Mouse (Mus musculus): Measurements from ENCODE around the gene Tmem35b. TPM values are rescaled to one million over a fixed set of nuclear protein-coding genes. Genes with fewer than 3 reads are reported as not detected.
"Not testable (repeated sequence)": the region's sequence is repeated elsewhere in the genome, so short reads cannot be mapped to it uniquely, and the experiment has no call there.

Gene Tmem35b
- polyA plus RNA-seq (2014; fragmentation: Nextera tagmentation; extraction: Ambion mirVana): 12.0 and 13.0 TPM in 2 replicates

- no peaks in the 10 kb centered on the region for H3K27me3 ChIP-seq (replicated peaks; ENCODE audit: control insufficient read depth, insufficient read depth, low read length)
- no peak within 1 kb of the TSS for H3K4me2 ChIP-seq (ENCODE audit: low read length)
- H3K4me3 ChIP-seq (ENCODE audit: low read depth, low read length): no peak within 1 kb of the TSS
- ATAC-seq (no peak), DNase-seq (ENCODE audit: low spot score) (no peak)
- H3K4me1 ChIP-seq (ENCODE audit: control insufficient read depth, insufficient read depth, low read length): peaks cover 8% of the 10 kb centered on the region; the same call in 1 of the 2 replicates
- H3K9me3 ChIP-seq (replicated peaks; ENCODE audit: control insufficient read depth, low read length): no peaks in the 10 kb centered on the region
- no peak within 1 kb of the TSS for H3K27ac ChIP-seq (ENCODE audit: low read depth, low read length)
- WGBS: 94% methylated on average over 5 of the region's 5 CpGs
- peaks cover 13% of the 10 kb centered on the region for H3K36me3 ChIP-seq (ENCODE audit: control insufficient read depth, insufficient read depth, low read length)
- H3K9ac ChIP-seq (ENCODE audit: low read length): no peak within 1 kb of the TSS
These were observed at the start of gene Tmem35b for GRCm38 (mm10) chr4:127123391-127123790. Gene Tmem35b, plus strand, starts transcription at chr4:127123691.

GRCm38 (mm10) chr4:127074915-127075314 lies 48.6 kb upstream of the Tmem35b start:
- Histone ChIP-seq H3K9me3 (replicated peaks; ENCODE audit: control insufficient read depth, low read length) (no peaks in the 10 kb centered on the region), H3K4me3 (ENCODE audit: low read depth, low read length) (no peak overlapping the region), H3K27me3 (replicated peaks; ENCODE audit: control insufficient read depth, insufficient read depth, low read length) (no peaks in the 10 kb centered on the region), H3K4me2 (ENCODE audit: low read length) (no peak overlapping the region), H3K36me3 (ENCODE audit: control insufficient read depth, insufficient read depth, low read length) (no peaks in the 10 kb centered on the region), H3K9ac (ENCODE audit: low read length) (no peak overlapping the region), H3K4me1 (ENCODE audit: control insufficient read depth, insufficient read depth, low read length) (peaks cover 4% of the 10 kb centered on the region), H3K27ac (ENCODE audit: low read depth, low read length) (no peak overlapping the region)
- ATAC-seq (no peak), DNase-seq (ENCODE audit: low spot score) (no peak)
- 60% methylated on average over 1 of the region's 1 CpGs for WGBS

- peak; percentile 98 for ATAC-seq
- WGBS: under 1% methylated on average over 46 of the region's 46 CpGs
These were observed 46.5 kb upstream of the Tmem35b start, which contains the start of gene Zmym6 for GRCm38 (mm10) chr4:127076875-127077548. Gene Zmym6, plus strand, starts transcription at chr4:127077383.

GRCm38 (mm10) chr4:127080806-127081205 lies 42.7 kb upstream of the Tmem35b start:
- 29% methylated on average over 1 of the region's 1 CpGs for WGBS
- Histone ChIP-seq H3K4me2 (ENCODE audit: low read length) (no peak overlapping the region), H3K36me3 (ENCODE audit: control insufficient read depth, insufficient read depth, low read length) (no peaks in the 10 kb centered on the region), H3K4me1 (ENCODE audit: control insufficient read depth, insufficient read depth, low read length) (peaks cover 4% of the 10 kb centered on the region), H3K4me3 (ENCODE audit: low read depth, low read length) (no peak overlapping the region), H3K27me3 (replicated peaks; ENCODE audit: control insufficient read depth, insufficient read depth, low read length) (no peaks in the 10 kb centered on the region), H3K9me3 (replicated peaks; ENCODE audit: control insufficient read depth, low read length) (no peaks in the 10 kb centered on the region), H3K27ac (ENCODE audit: low read depth, low read length) (no peak overlapping the region), H3K9ac (ENCODE audit: low read length) (no peak overlapping the region)
- ATAC-seq (no peak), DNase-seq (ENCODE audit: low spot score) (no peak)

More at GRCm38 (mm10) chr4:127076875-127077548, 46.5 kb upstream of the Tmem35b start, which contains the start of gene Zmym6:
- Histone ChIP-seq H3K4me3 (ENCODE audit: low read depth, low read length) (peak within 1 kb of the TSS; percentile 59), H3K4me1 (ENCODE audit: control insufficient read depth, insufficient read depth, low read length) (peaks cover 4% of the 10 kb centered on the region), H3K36me3 (ENCODE audit: control insufficient read depth, insufficient read depth, low read length) (no peaks in the 10 kb centered on the region), H3K4me2 (ENCODE audit: low read length) (peak within 1 kb of the TSS; percentile 79), H3K9ac (ENCODE audit: low read length) (peak within 1 kb of the TSS; percentile 73), H3K27ac (ENCODE audit: low read depth, low read length) (peak within 1 kb of the TSS; percentile 89), H3K27me3 (replicated peaks; ENCODE audit: control insufficient read depth, insufficient read depth, low read length) (no peaks in the 10 kb centered on the region), H3K9me3 (replicated peaks; ENCODE audit: control insufficient read depth, low read length) (no peaks in the 10 kb centered on the region)
- DNase-seq (ENCODE audit: low spot score): peak; percentile 99

GRCm38 (mm10) chr4:127083131-127083530 lies 40.4 kb upstream of the Tmem35b start:
- Histone ChIP-seq H3K27me3 (replicated peaks; ENCODE audit: control insufficient read depth, insufficient read depth, low read length) (no peaks in the 10 kb centered on the region), H3K27ac (ENCODE audit: low read depth, low read length) (no peak overlapping the region), H3K36me3 (ENCODE audit: control insufficient read depth, insufficient read depth, low read length) (peaks cover 3% of the 10 kb centered on the region; the same call in 1 of the 2 replicates), H3K4me3 (ENCODE audit: low read depth, low read length) (no peak overlapping the region), H3K9me3 (replicated peaks; ENCODE audit: control insufficient read depth, low read length) (no peaks in the 10 kb centered on the region), H3K9ac (ENCODE audit: low read length) (no peak overlapping the region), H3K4me2 (ENCODE audit: low read length) (no peak overlapping the region), H3K4me1 (ENCODE audit: control insufficient read depth, insufficient read depth, low read length) (peaks cover under 1% of the 10 kb centered on the region)
- DNase-seq (ENCODE audit: low spot score) (no peak), ATAC-seq (no peak)
- WGBS: 89% methylated on average over 2 of the region's 2 CpGs

- H3K4me1 ChIP-seq (ENCODE audit: control insufficient read depth, insufficient read depth, low read length): no peaks in the 10 kb centered on the region
- H3K9ac ChIP-seq (ENCODE audit: low read length): no peak overlapping the region
- 91% methylated on average over 1 of the region's 1 CpGs for WGBS
- no peak overlapping the region for H3K4me3 ChIP-seq (ENCODE audit: low read depth, low read length)
- no peak overlapping the region for H3K4me2 ChIP-seq (ENCODE audit: low read length)
- H3K27me3 ChIP-seq (replicated peaks; ENCODE audit: control insufficient read depth, insufficient read depth, low read length): no peaks in the 10 kb centered on the region
- peaks cover 14% of the 10 kb centered on the region for H3K36me3 ChIP-seq (ENCODE audit: control insufficient read depth, insufficient read depth, low read length)
- ATAC-seq (no peak), DNase-seq (ENCODE audit: low spot score) (no peak)
- no peak overlapping the region for H3K27ac ChIP-seq (ENCODE audit: low read depth, low read length)
- no peaks in the 10 kb centered on the region for H3K9me3 ChIP-seq (replicated peaks; ENCODE audit: control insufficient read depth, low read length)
These were observed 37.7 kb upstream of the Tmem35b start for GRCm38 (mm10) chr4:127085761-127086160.

GRCm38 (mm10) chr4:127091188-127091587 lies 32.3 kb upstream of the Tmem35b start:
- Histone ChIP-seq H3K27me3 (replicated peaks; ENCODE audit: control insufficient read depth, insufficient read depth, low read length) (no peaks in the 10 kb centered on the region), H3K36me3 (ENCODE audit: control insufficient read depth, insufficient read depth, low read length) (peaks cover 35% of the 10 kb centered on the region), H3K27ac (ENCODE audit: low read depth, low read length) (no peak overlapping the region), H3K4me3 (ENCODE audit: low read depth, low read length) (no peak overlapping the region), H3K9ac (ENCODE audit: low read length) (no peak overlapping the region), H3K9me3 (replicated peaks; ENCODE audit: control insufficient read depth, low read length) (no peaks in the 10 kb centered on the region), H3K4me1 (ENCODE audit: control insufficient read depth, insufficient read depth, low read length) (no peaks in the 10 kb centered on the region), H3K4me2 (ENCODE audit: low read length) (no peak overlapping the region)
- ATAC-seq: no peak
- 95% methylated on average over 1 of the region's 1 CpGs for WGBS
- no peak for DNase-seq (ENCODE audit: low spot score)

GRCm38 (mm10) chr4:127095090-127095489 lies 28.4 kb upstream of the Tmem35b start:
- no peak for DNase-seq (ENCODE audit: low spot score)
- WGBS: 91% methylated on average over 4 of the region's 4 CpGs
- H3K4me3 ChIP-seq (ENCODE audit: low read depth, low read length): no peak overlapping the region
- H3K4me2 ChIP-seq (ENCODE audit: low read length): no peak overlapping the region
- H3K36me3 ChIP-seq (ENCODE audit: control insufficient read depth, insufficient read depth, low read length): peaks cover 27% of the 10 kb centered on the region
- no peak overlapping the region for H3K27ac ChIP-seq (ENCODE audit: low read depth, low read length)
- no peaks in the 10 kb centered on the region for H3K4me1 ChIP-seq (ENCODE audit: control insufficient read depth, insufficient read depth, low read length)
- ATAC-seq: no peak
- H3K9ac ChIP-seq (ENCODE audit: low read length): no peak overlapping the region
- no peaks in the 10 kb centered on the region for H3K27me3 ChIP-seq (replicated peaks; ENCODE audit: control insufficient read depth, insufficient read depth, low read length)
- H3K9me3 ChIP-seq (replicated peaks; ENCODE audit: control insufficient read depth, low read length): no peaks in the 10 kb centered on the region

GRCm38 (mm10) chr4:127099552-127099951 lies 23.9 kb upstream of the Tmem35b start:
- H3K27ac ChIP-seq (ENCODE audit: low read depth, low read length); H3K4me2 ChIP-seq (ENCODE audit: low read length); DNase-seq (ENCODE audit: low spot score); H3K4me1 ChIP-seq (ENCODE audit: control insufficient read depth, insufficient read depth, low read length); H3K27me3 ChIP-seq (replicated peaks; ENCODE audit: control insufficient read depth, insufficient read depth, low read length); H3K4me3 ChIP-seq (ENCODE audit: low read depth, low read length); H3K9me3 ChIP-seq (replicated peaks; ENCODE audit: control insufficient read depth, low read length); ATAC-seq; H3K9ac ChIP-seq (ENCODE audit: low read length): not testable (repeated sequence)
- H3K36me3 ChIP-seq (ENCODE audit: control insufficient read depth, insufficient read depth, low read length): peaks cover 23% of the 10 kb centered on the region
- WGBS: 89% methylated on average over 1 of the region's 2 CpGs
